Mouse (Mus musculus): Measurements from ENCODE around the gene Cd19. TPM values are rescaled to one million over a fixed set of nuclear protein-coding genes. Genes with fewer than 3 reads are reported as not detected.

Cd19 gene
- polyA plus RNA-seq, 1 experiment from 2014 or later, result 4.7 TPM

DNA sequence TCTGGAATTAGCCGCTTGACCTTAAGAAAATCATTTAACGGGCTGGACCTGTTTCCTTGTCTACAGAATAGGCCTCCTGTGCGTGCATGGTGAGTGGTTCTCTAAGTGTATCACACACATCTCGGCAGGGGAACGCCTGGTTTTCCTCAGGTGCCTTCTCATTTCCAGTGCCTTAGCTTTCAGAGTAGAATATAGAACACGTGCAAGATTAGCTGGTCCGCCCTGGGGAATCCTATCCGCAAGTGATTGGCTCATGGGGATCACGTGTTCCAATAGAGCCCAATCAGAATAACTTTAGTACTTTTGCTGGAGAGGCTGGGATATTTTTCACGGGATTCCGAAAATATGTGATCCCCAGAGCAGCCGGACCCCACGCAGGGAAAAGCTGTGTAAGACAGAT, 55.6 kb downstream of the Cd19 start:
- 68% methylated on average over 13 of the region's 13 CpGs for WGBS (ENCODE audit: insufficient replicate concordance)
- Histone ChIP-seq H3K36me3 (ENCODE audit: control insufficient read depth, insufficient read depth) (no peaks in the 10 kb centered on the region), H3K27me3 (ENCODE audit: control insufficient read depth, insufficient read depth, low read depth, low read length) (no peaks in the 10 kb centered on the region), H3K9me3 (replicated peaks; ENCODE audit: control insufficient read depth, low read length) (no peaks in the 10 kb centered on the region), H3K9ac (ENCODE audit: low read depth, low read length) (no peak overlapping the region), H3K4me1 (ENCODE audit: control insufficient read depth, low read depth, low read length) (peaks cover 27% of the 10 kb centered on the region), H3K4me3 (ENCODE audit: low read depth, low read length) (no peak overlapping the region), H3K27ac (ENCODE audit: low read length) (no peak overlapping the region), H3K4me2 (ENCODE audit: low read depth, low read length) (no peak overlapping the region)
- no peak for ATAC-seq (ENCODE audit: low read depth)

Small RNA genes lying within 50 kb of the gene (microRNA-seq; reads per million reads assigned to microRNA genes)
- not detected for gene Mir7058

Other genes starting within 250 kb of the Cd19 start
- gene Xpo6, start 214.4 kb downstream of the Cd19 start, polyA plus RNA-seq (2015; fragmentation: Nextera tagmentation; extraction: Ambion mirVana), result 12.2 and 17.7 TPM in 2 replicates
- gene Sbk1, start 142.3 kb downstream of the Cd19 start, polyA plus RNA-seq (2015; fragmentation: Nextera tagmentation; extraction: Ambion mirVana), result 1.1 and 1.5 TPM in 2 replicates
- 5.4 and 6.3 TPM in 2 replicates for gene Lat, start 45.3 kb downstream of the Cd19 start, polyA plus RNA-seq (2015; fragmentation: Nextera tagmentation; extraction: Ambion mirVana)
- 16.1 and 18.3 TPM in 2 replicates for gene Spns1, start 37.4 kb downstream of the Cd19 start, polyA plus RNA-seq (2015; fragmentation: Nextera tagmentation; extraction: Ambion mirVana)
- gene Nfatc2ip, start 18.2 kb downstream of the Cd19 start, polyA plus RNA-seq (2015; fragmentation: Nextera tagmentation; extraction: Ambion mirVana), result 1.7 and 1.9 TPM in 2 replicates
- 6.0 and 6.3 TPM in 2 replicates for gene Rabep2, start 13.9 kb upstream of the Cd19 start, polyA plus RNA-seq (2015; fragmentation: Nextera tagmentation; extraction: Ambion mirVana)
- gene Atp2a1, start 48.2 kb upstream of the Cd19 start, polyA plus RNA-seq (2015; fragmentation: Nextera tagmentation; extraction: Ambion mirVana), result 8.7 and 22.0 TPM in 2 replicates
- 14.2 and 14.5 TPM in 2 replicates for gene Sh2b1, start 60.5 kb upstream of the Cd19 start, polyA plus RNA-seq (2015; fragmentation: Nextera tagmentation; extraction: Ambion mirVana)
- 81.0 and 84.0 TPM in 2 replicates for gene Tufm, start 72.5 kb upstream of the Cd19 start, polyA plus RNA-seq (2015; fragmentation: Nextera tagmentation; extraction: Ambion mirVana)
- gene Atxn2l, start 88.5 kb upstream of the Cd19 start, polyA plus RNA-seq (2015; fragmentation: Nextera tagmentation; extraction: Ambion mirVana), result 21.6 and 24.5 TPM in 2 replicates
- gene Eif3c, start 151.5 kb upstream of the Cd19 start, polyA plus RNA-seq (2015; fragmentation: Nextera tagmentation; extraction: Ambion mirVana), result 87.8 and 93.1 TPM in 2 replicates
- gene Apobr, start 170.1 kb upstream of the Cd19 start, polyA plus RNA-seq (2015; fragmentation: Nextera tagmentation; extraction: Ambion mirVana), result 2.3 and 2.4 TPM in 2 replicates
- 11.7 and 11.9 TPM in 2 replicates for gene Cln3, start 170.9 kb upstream of the Cd19 start, polyA plus RNA-seq (2015; fragmentation: Nextera tagmentation; extraction: Ambion mirVana)
- 0.09 and 0.27 TPM in 2 replicates for gene Il27, start 180.1 kb upstream of the Cd19 start, polyA plus RNA-seq (2015; fragmentation: Nextera tagmentation; extraction: Ambion mirVana)
- gene Nupr1, start 216.0 kb upstream of the Cd19 start, polyA plus RNA-seq (2015; fragmentation: Nextera tagmentation; extraction: Ambion mirVana), result 4.2 and 5.8 TPM in 2 replicates
- gene Sgf29, start 234.4 kb upstream of the Cd19 start, polyA plus RNA-seq (2015; fragmentation: Nextera tagmentation; extraction: Ambion mirVana), result 20.8 and 28.6 TPM in 2 replicates